Mouse (Mus musculus) mouse embryonic stem cell (cell line): ENCODE measurements around the gene Lhx9.
"Not testable (repeated sequence)": the region's sequence is repeated elsewhere in the genome, so short reads cannot be mapped to it uniquely, and the experiment has no call there.

ENCODE experiments used
- in situ Hi-C, 2 experiments: fragments of 300-500 bp; cut with MboI; formaldehyde crosslinking; loops; 1 replicate in 1 of 2; 3 replicates in 1 of 2; pipeline ENCODE4 v1.14.3; 2019 to 2020; ENCODE audit warnings: low sequenced_read_pairs in 2 of 2, low pct_unique_long_range_greater_than_20kb in 1 of 2, mixed read lengths in 1 of 2; ENCODE audit not compliant: unreplicated experiment in 1 of 2

The Lhx9 gene

GRCm38 (mm10) chr1:138848511-138849109 lies at the start of gene Lhx9:
Lhx9 (minus strand) TSS chr1:138848577.
- in situ Hi-C loops: loop anchor here (25.0 kb wide), 1 partner anchor 314 kb away; no protein-coding TSS in a partner anchor

- in situ Hi-C loops: no loop called here
Measured at GRCm38 (mm10) chr1:138896088-138896487, 47.7 kb upstream of the Lhx9 start.

DNA sequence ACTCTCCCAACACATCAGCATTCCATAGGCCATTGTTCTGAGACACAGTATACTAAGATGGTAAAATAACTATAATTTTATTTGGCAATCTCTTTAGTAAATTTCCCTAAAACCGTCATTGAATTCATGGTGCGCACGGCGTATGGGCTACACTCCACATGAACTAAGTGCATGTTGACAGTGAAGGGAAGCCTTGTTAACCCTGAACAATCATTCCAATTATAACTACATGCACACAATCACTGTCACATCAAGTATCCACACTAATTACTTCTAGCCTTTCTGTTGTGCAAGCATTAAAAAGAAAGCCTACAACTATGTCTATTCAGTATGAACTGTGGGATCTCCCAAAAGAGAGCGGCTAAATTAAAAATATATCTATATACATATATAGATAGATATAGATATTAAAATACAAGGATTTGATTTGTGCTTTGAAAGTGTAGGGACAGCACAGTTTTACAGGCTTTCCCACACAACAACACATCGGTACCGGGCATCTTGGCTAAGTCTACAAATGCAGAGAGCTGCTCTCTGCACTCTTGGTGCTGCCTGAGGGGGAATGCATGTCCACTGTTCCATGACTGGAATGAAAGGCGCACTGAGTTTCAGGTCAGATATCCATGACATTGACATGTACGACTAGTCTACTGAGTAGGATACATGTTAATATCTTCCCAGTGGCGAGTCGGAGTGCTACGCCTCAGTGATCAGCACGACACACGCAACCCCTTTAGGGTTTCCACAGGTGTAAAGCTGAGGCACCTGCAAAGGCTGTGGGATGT lies 29.3 kb upstream of the Lhx9 start:
- in situ Hi-C loops: no loop called here

GRCm38 (mm10) chr1:138876371-138877045 lies 28.1 kb upstream of the Lhx9 start:
- in situ Hi-C loops: no loop called here

DNA sequence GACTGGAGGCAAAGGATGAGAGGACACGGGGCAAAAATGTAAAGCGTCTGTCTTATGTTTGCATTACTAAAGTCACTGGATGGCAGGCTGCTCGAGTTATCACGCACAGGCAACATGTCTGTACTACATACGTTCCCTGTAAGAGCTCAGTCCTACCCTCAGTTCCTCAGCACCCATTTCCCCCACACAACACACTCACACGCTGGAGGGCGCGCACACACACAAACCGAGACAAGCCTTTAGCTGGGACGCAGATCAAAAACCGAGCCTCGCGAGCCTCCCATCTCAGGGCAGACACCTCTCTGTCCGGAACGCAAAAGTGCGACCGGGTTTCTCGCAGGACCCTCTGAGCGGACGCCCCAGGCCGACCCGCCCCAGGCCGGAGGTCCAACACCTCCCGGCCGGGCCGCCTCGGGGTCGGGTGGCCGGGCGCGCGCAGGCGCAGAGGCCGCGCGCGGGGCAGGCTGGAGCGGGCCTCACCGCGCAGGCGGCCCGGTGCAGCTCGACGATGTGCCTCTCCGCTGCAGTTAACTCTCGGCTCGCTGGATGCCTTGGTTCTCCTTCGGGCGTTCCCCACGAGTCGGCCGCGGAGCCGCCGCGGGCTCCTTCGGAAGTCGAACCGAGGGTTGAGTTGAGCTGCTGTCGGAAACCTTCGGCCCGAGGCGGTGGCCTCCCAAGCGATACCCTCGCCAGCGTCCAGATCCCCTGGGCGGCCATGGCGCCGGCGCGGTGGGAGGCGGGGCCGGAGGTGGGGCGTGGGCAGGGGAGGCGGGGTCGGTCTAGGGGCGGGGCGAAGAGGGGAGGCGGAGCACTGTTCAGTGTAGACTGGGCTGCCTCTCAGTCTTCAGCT lies 7.9 kb upstream of the Lhx9 start, which contains the start of gene 2310009B15Rik:
2310009B15Rik (minus strand) TSS at position 752 of the 850 bp plus-strand sequence.
- in situ Hi-C loops: not testable (repeated sequence)

- in situ Hi-C loops: no loop called here
Measured at GRCm38 (mm10) chr1:138850823-138851222, 2.4 kb upstream of the Lhx9 start.

DNA sequence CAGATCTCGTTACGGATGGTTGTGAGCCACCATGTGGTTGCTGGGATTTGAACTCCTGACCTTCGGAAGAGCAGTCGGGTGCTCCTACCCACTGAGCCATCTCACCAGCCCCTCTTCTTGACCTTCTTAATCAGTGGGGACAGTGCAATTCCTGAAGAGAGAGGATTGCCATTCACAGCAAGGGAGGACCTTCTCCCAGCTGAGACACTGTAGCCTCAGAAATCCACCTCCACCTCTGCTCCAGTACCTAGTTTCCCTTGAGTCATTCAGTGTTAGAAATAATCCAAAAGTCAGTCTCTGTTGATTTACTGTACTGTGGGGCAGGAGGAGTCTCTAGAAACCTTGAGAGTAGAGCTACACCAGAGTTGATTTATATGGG lies 1.8 kb upstream of the Lhx9 start:
- in situ Hi-C loops: no loop called here

GRCm38 (mm10) chr1:138849531-138850160 lies 1.3 kb upstream of the Lhx9 start:
- in situ Hi-C loops: loop anchor here (25.0 kb wide), 1 partner anchor 313 kb away; no protein-coding TSS in a partner anchor

DNA sequence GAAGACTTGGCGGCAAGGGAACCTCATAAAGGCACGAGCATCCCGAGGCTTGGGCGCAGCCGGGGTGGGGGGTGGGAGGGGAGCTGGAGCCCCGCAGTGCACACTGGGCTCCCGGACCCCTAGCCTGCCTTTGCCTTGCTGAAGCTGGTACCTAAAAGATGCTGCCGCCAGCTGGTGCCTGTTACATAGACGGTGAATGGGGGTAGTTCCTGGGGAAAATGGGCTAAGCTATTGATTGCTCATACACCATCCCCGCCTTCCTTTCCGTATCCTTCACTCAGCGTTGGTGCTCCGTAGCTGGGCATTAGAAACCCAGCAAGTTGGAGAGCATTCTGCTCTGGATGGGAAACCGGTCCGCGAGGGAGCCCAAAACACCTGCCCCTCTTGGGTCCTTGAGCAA lies 351 bp downstream of the Lhx9 start:
- in situ Hi-C loops: loop anchor here (25.0 kb wide), 1 partner anchor 314 kb away; no protein-coding TSS in a partner anchor

DNA sequence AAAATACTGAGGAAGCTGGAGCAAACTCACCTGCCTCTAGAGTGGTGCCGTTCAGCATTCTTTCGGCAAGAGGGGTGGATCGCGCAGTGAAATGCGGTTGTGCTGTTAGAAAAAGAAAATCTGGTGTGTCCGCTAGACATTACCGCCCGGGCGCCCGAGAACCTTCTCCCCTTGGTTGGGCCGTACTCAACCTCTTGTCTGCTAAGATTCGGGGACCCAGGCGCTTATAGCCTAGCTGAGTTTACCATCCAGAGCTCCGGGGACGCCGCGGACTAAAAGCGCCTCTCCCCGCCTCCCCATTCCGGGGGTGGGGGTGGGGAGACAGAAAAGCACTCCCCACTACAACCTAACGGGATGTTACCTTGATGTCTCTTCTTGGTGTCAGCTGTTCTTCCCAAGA lies 1.2 kb downstream of the Lhx9 start:
- in situ Hi-C loops: loop anchor here (25.0 kb wide), 1 partner anchor 315 kb away; no protein-coding TSS in a partner anchor

DNA sequence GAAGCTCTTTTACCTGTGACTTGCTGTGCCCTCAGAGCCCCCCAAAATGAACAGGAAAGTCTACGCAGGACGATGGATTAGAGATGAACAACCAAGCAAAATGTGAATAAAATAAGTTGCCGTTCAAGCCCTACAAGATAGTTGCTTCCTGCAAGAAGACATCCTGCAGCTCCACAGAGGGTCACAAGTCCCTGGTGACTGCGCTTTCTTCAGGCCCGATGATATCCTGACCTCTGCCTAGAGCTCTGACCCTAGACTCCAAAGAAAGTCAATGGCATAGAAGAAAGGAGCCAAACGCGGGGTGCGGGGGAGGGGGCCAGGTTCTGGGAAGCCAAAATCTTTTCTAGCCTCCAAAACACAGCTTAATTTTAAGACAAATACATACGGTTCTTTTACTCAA lies 1.8 kb downstream of the Lhx9 start:
- in situ Hi-C loops: loop anchor here (25.0 kb wide), 1 partner anchor 316 kb away; no protein-coding TSS in a partner anchor

DNA sequence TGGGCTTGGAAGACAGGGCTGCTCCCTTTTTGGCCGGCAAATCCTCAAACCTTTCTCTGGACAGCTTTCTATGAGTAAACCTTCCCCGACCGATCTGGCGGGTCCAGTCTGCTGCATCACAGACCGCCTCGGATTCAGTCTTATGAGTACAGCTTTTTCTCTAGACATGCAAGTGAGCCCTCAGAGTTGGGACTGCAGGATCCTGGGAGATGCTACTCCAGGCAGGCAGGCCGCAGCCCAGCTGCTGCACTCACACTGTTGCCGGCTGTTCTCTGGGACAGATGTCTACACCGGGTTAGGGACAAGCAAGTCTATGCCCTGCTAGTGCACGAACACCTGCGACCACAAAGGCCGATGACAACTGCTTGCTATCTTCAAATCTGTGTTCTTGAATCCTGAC lies 2.2 kb downstream of the Lhx9 start:
- in situ Hi-C loops: loop anchor here (25.0 kb wide), 1 partner anchor 316 kb away; no protein-coding TSS in a partner anchor

- in situ Hi-C loops: loop anchor here (25.0 kb wide), 1 partner anchor 317 kb away; no protein-coding TSS in a partner anchor
Measured at GRCm38 (mm10) chr1:138845481-138845880, 2.9 kb downstream of the Lhx9 start.

DNA sequence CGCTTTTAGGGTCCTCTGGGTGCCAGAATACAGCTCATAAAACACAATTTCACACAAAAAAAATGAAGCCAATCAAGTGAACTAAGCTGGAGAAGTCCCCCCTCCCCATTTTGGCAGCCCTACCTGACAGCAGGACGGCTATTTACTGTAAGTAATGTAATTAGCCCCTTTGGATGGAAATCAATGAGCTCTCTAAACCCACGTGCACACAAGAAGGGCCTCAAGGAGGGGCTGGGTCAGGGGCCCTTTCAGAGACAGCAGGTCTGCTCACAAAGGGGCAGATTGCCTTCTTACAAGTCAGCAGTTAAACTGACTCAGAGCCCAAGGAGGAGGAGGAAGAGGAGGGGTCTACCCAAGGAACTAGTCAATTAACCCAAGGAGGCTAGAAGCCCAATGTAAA lies 4.2 kb downstream of the Lhx9 start:
- in situ Hi-C loops: loop anchor here (25.0 kb wide), 1 partner anchor 318 kb away; no protein-coding TSS in a partner anchor

- in situ Hi-C loops: loop anchor here (25.0 kb wide), 1 partner anchor 319 kb away; no protein-coding TSS in a partner anchor
Measured at GRCm38 (mm10) chr1:138843361-138844091, 4.9 kb downstream of the Lhx9 start.

- in situ Hi-C loops: loop anchor here (25.0 kb wide), 1 partner anchor 320 kb away; no protein-coding TSS in a partner anchor
Measured at GRCm38 (mm10) chr1:138842756-138843155, 5.6 kb downstream of the Lhx9 start.

DNA sequence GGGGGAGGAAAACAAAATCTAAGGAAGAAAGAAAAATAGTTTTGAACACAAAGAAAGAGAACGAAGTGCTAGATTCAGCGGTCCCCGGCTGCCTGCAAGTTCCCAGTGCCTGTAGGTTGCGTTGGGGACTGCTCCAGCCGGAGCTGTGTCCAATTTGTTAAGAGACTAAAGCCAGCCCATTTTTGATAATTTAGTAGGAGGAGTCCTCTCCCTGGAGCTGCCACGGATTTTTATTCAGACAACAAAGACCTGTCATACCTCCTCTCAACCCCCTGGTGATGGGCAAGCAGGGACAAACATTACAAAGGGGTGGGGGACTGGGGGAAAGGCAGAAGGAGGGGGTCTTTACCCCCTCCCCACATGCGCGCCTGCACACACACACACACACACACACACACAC lies 6.1 kb downstream of the Lhx9 start:
- in situ Hi-C loops: loop anchor here (25.0 kb wide), 1 partner anchor 320 kb away; no protein-coding TSS in a partner anchor
